Mouse (Mus musculus) lung, adult 2 months (tissue): ENCODE measurements at regions not wholly inside any gene's neighbourhood (a gene's known extent, or its start where the extent isn't known, plus 50 kb on each side); places are given as distances from the start of the nearest gene placed in this dataset.

Source experiments
- CTCF ChIP-seq: fragments of 200-500 bp; IDR thresholded peaks from 2 replicates; pipeline ENCODE4 v1.5.1; 2011; ENCODE audit warnings: mild to moderate bottlenecking, low read length, control low read depth; ENCODE audit not compliant: insufficient read depth
- POLR2A ChIP-seq: fragments of 200-500 bp; IDR thresholded peaks from 2 replicates; pipeline ENCODE4 v1.6.1; 2011; ENCODE audit warnings: low read depth, mild to moderate bottlenecking, control low read depth, low read length, borderline replicate concordance; ENCODE audit errors: extremely low read depth

DNA sequence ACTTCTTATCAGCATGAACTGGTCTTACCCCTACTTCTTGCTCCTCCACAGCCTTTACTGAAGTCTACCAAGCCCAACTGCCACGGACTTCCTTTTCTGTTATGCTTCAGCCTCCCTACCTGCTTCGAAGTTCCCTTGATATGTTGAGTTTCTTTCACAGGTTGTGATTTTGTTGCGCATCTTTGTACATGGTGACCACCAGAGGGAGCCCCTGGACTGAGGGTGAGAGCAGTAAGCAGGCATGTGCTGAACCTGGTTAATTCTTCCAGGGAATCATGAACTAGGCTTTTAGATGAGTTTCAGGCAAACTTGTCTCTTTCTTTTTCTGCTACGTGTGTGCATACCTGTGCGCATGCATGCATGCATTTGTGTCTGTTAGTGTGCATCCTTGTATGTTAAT, 1141.0 kb downstream of the Slc22a22 start:
- TF ChIP-seq POLR2A = no peak
- TF ChIP-seq CTCF = peak; percentile 77
